In the genomic region with DNA sequence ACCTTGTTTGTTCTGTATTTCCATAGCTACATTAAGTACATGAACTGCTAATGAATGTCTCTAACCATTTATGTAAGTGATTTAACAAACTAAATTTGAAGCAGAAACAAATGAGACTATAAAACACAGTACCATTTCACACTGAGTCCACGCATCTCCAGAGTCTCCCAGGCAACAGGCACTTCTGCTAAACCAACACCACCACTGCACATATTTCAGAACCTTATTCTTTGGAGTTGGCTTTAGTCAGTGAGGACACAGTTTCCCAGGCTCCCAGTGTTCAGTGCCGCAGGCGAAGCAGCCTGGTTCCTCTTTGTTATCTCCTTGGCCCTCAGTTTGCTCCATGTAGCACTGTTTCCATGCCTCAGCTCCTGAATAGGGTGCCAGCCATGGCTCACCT, we compare ENCODE assay signal across 28 mouse cellular contexts. TPM values are rescaled to one million over a fixed set of nuclear protein-coding genes. Genes with fewer than 3 reads are reported as not detected.
DNase-seq lines count a peak whose midpoint lies in the region; ATAC-seq and TF ChIP-seq lines count a peak whose summit lies in the region.
"Had no signal": no experiment of that assay in that cellular context is flagged by ENCODE, and none has a peak within 500 bp of the region (broad histone marks: within the 10 kb centered on the region; RNA-seq: fewer than 3 reads in every experiment).

No protein-coding gene starts in this region.

- no peaks in the 10 kb centered on the region for H3K4me1 ChIP-seq in neural tube, embryonic 13.5 days (replicated peaks)
- H3K4me1 ChIP-seq in intestine, embryonic 15.5 days (replicated peaks), result no peaks in the 10 kb centered on the region
- H3K4me1 ChIP-seq: embryonic facial prominence, embryonic 13.5 days; forebrain, embryonic 12.5 days; hindbrain, embryonic 10.5 days; limb, embryonic 12.5 days; midbrain, embryonic 12.5 days; neural tube, embryonic 12.5 days had no signal

- no peak overlapping the region for H3K4me2 ChIP-seq in neural tube, embryonic 13.5 days
- no peak overlapping the region for H3K4me2 ChIP-seq in intestine, embryonic 15.5 days (replicated peaks)
- H3K4me2 ChIP-seq: embryonic facial prominence, embryonic 13.5 days; forebrain, embryonic 12.5 days; heart, embryonic 11.5 days; limb, embryonic 12.5 days; liver, embryonic 11.5 days; midbrain, embryonic 12.5 days; neural tube, embryonic 12.5 days had no signal

- peak; percentile 79 for ATAC-seq in neural tube, embryonic 13.5 days (ENCODE audit: low read depth)
- ATAC-seq in intestine, embryonic 15.5 days, result no peak
- ATAC-seq: intestine, embryonic 16.5 days; liver, postnatal 0 days had no signal

- no peak overlapping the region for H3K9ac ChIP-seq in neural tube, embryonic 13.5 days
- no peak overlapping the region for H3K9ac ChIP-seq in intestine, embryonic 15.5 days
- H3K9ac ChIP-seq: embryonic facial prominence, embryonic 13.5 days; forebrain, embryonic 12.5 days; limb, embryonic 12.5 days; liver, postnatal 0 days; midbrain, embryonic 12.5 days; neural tube, embryonic 12.5 days had no signal

- H3K4me3 ChIP-seq in layer of hippocampus, adult 2 months, result no peak overlapping the region
- no peak overlapping the region for H3K4me3 ChIP-seq in neural tube, embryonic 13.5 days
- H3K4me3 ChIP-seq in intestine, embryonic 15.5 days (replicated peaks), result no peak overlapping the region
- H3K4me3 ChIP-seq: embryonic facial prominence, embryonic 13.5 days; erythroblast, embryonic 14.5 days; forebrain, embryonic 12.5 days; hindbrain, embryonic 10.5 days; limb, embryonic 12.5 days; midbrain, embryonic 12.5 days; neural tube, embryonic 12.5 days had no signal

- H3K9me3 ChIP-seq in neural tube, embryonic 13.5 days, result no peaks in the 10 kb centered on the region
- H3K9me3 ChIP-seq in intestine, embryonic 15.5 days, result no peaks in the 10 kb centered on the region
- H3K9me3 ChIP-seq: embryonic facial prominence, embryonic 13.5 days; forebrain, embryonic 12.5 days; hindbrain, embryonic 10.5 days; limb, embryonic 12.5 days; midbrain, embryonic 12.5 days; neural tube, embryonic 12.5 days had no signal

- peak; percentile 44 to 47 for DNase-seq in frontal cortex, adult 2 months (ENCODE audit: extremely low spot score in 1 of 2, low spot score in 1 of 2)
- DNase-seq in frontal cortex, postnatal 25 days (ENCODE audit: low spot score in 2 of 2), result no peak
- peak in 1 of 2 experiments; percentile 37 for DNase-seq in layer of hippocampus, adult 2 months (ENCODE audit: low spot score in 2 of 2)
- no peak for DNase-seq in layer of hippocampus, postnatal 36 days
- DNase-seq in neural tube, embryonic 10.5 days (ENCODE audit: extremely low spot score, low spot score), result no peak
- peak; percentile 10 to 21 for DNase-seq in left cerebral cortex, postnatal 36 days (ENCODE audit: low spot score in 2 of 2)
- DNase-seq: adrenal gland, postnatal 10 days; cerebellum, adult 2 months; cerebellum, postnatal 25 days; embryo, embryonic 11 days; gastrocnemius, postnatal 10 days; kidney, adult 9 months; kidney, postnatal 14 days; liver, postnatal 0 days; lung, postnatal 10 days; thymus, postnatal 25 days had no signal

- intact Hi-C loops in left cerebral cortex, postnatal 36 days (cut with DNase I), result no loop called here

- H3K36me3 ChIP-seq in neural tube, embryonic 13.5 days, result peaks cover 70% of the 10 kb centered on the region
- H3K36me3 ChIP-seq in intestine, embryonic 15.5 days, result peaks cover 29% of the 10 kb centered on the region

- no peak for TF ChIP-seq CTCF in layer of hippocampus, adult 2 months (conservative IDR thresholded peaks at IDR 0.05)

- peak overlapping the region; percentile 81 for H3K27ac ChIP-seq in layer of hippocampus, adult 2 months
- no peak overlapping the region for H3K27ac ChIP-seq in neural tube, embryonic 13.5 days (replicated peaks)
- H3K27ac ChIP-seq in intestine, embryonic 15.5 days, result no peak overlapping the region
- H3K27ac ChIP-seq: embryonic facial prominence, embryonic 13.5 days; forebrain, embryonic 12.5 days; hindbrain, embryonic 10.5 days; limb, embryonic 12.5 days; midbrain, embryonic 12.5 days; neural tube, embryonic 12.5 days had no signal

- 87% methylated on average over 3 of the region's 3 CpGs for WGBS in neural tube, embryonic 13.5 days
- WGBS in intestine, embryonic 15.5 days, result 92% methylated on average over 3 of the region's 3 CpGs

- no peaks in the 10 kb centered on the region for H3K27me3 ChIP-seq in neural tube, embryonic 13.5 days
- H3K27me3 ChIP-seq in intestine, embryonic 15.5 days (replicated peaks), result no peaks in the 10 kb centered on the region
- H3K27me3 ChIP-seq: embryonic facial prominence, embryonic 13.5 days; forebrain, embryonic 12.5 days; limb, embryonic 12.5 days; midbrain, embryonic 12.5 days; neural tube, embryonic 12.5 days had no signal

RNA-seq across cellular contexts. Expression of a gene that starts 41.7 kb away (rescaled TPM):
- polyA plus RNA-seq in frontal cortex, adult 2 months (2012; rRNA removed), result 30.8 and 32.4 TPM in 2 replicates
- total RNA-seq in layer of hippocampus, adult 2 months (2021), result 10 to 100 TPM; 55.9 to 61.1 TPM
- total RNA-seq in layer of hippocampus, postnatal 36 days (2021), result 10 to 100 TPM; 52.5 to 56.3 TPM
- 8.6 and 8.8 TPM in 2 replicates for polyA plus RNA-seq in neural tube, embryonic 13.5 days (2015; fragmentation: Nextera tagmentation; extraction: Ambion mirVana)
- total RNA-seq in left cerebral cortex, postnatal 36 days (2021), result 10 to 100 TPM; 62.7 to 68.2 TPM
- polyA plus RNA-seq in intestine, embryonic 15.5 days (2015; fragmentation: Nextera tagmentation; extraction: Ambion mirVana), result 8.9 TPM in 2 replicates

Comparison
In these comparisons a context has a peak if more than half of its experiments do, and no peak if none do; other contexts are left out.
1. DNase-seq: peak in frontal cortex, adult 2 months (2 of 2) and left cerebral cortex, postnatal 36 days (2 of 2); none in frontal cortex, postnatal 25 days (0 of 2), layer of hippocampus, postnatal 36 days (0 of 2) and neural tube, embryonic 10.5 days (single experiment).